7 mouse cellular contexts compared by ENCODE assay signal in the genomic region with DNA sequence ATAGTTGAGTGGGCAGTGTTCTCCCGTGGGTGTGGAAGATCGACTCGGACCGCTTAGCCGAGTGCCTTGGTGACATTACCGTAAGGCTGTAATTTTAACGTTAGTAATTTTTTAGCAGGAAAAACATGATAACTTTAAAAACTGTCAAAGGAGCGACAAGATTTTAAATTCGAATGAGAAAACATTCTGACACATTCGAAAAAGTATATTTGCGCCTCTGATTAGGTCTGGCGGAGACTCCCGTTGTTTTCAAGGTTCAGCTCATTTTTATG. TPM values are rescaled to one million over a fixed set of nuclear protein-coding genes. Genes with fewer than 3 reads are reported as not detected.
A peak's percentile ranks its signal among the peaks of the same experiment; 100 is the strongest.
DNase-seq lines count a peak whose midpoint lies in the region; ATAC-seq and TF ChIP-seq lines count a peak whose summit lies in the region.

No protein-coding gene starts in this region.

- H3K27ac ChIP-seq in forebrain, embryonic 12.5 days, result peak overlapping the region; percentile 85
- H3K27ac ChIP-seq in limb, embryonic 14.5 days (replicated peaks; ENCODE audit: low read depth, low read length), result peak overlapping the region; percentile 86
- H3K27ac ChIP-seq in stomach, embryonic 15.5 days, result peak overlapping the region; percentile 93

- no peak for DNase-seq in limb, embryonic 14.5 days (ENCODE audit: low spot score)
- DNase-seq in yolk sac, embryonic 10.5 days (ENCODE audit: low spot score), result no peak
- no peak for DNase-seq in left cerebral cortex, postnatal 4 days

- WGBS in forebrain, embryonic 12.5 days, result 6% methylated on average over 13 of the region's 13 CpGs
- 4% methylated on average over 13 of the region's 13 CpGs for WGBS in limb, embryonic 14.5 days
- 3% methylated on average over 13 of the region's 13 CpGs for WGBS in stomach, embryonic 15.5 days

- peaks cover 19% of the 10 kb centered on the region for H3K27me3 ChIP-seq in megakaryocyte, embryonic 14.5 days (replicated peaks)
- 0 out of 2 replicates have a peak, but pooled peaks cover 4% of the 10 kb centered on the region for H3K27me3 ChIP-seq in forebrain, embryonic 12.5 days
- H3K27me3 ChIP-seq in limb, embryonic 14.5 days (ENCODE audit: control insufficient read depth, insufficient read depth, low read length), result no peaks in the 10 kb centered on the region
- no peaks in the 10 kb centered on the region for H3K27me3 ChIP-seq in stomach, embryonic 15.5 days (replicated peaks)

- peak overlapping the region; percentile 100 for H3K4me3 ChIP-seq in megakaryocyte, embryonic 14.5 days (replicated peaks)
- peak overlapping the region; percentile 98 for H3K4me3 ChIP-seq in forebrain, embryonic 12.5 days (replicated peaks)
- H3K4me3 ChIP-seq in limb, embryonic 14.5 days (replicated peaks; ENCODE audit: low read length), result peak overlapping the region; percentile 99
- H3K4me3 ChIP-seq in stomach, embryonic 15.5 days (replicated peaks), result peak overlapping the region; percentile 99

- no peak for TF ChIP-seq POLR2A in limb, embryonic 14.5 days (IDR thresholded peaks at IDR 0.05; ENCODE audit: borderline replicate concordance, extremely low read depth, insufficient read depth, insufficient read length)

- no peak for ATAC-seq in megakaryocyte, adult 5-6 weeks (ENCODE audit: poor library complexity, severe bottlenecking)
- no peak for ATAC-seq in forebrain, embryonic 12.5 days (ENCODE audit: low FRiP score)
- ATAC-seq in limb, embryonic 14.5 days (ENCODE audit: low FRiP score, low read depth), result no peak
- no peak for ATAC-seq in stomach, embryonic 15.5 days (ENCODE audit: insufficient read depth, low FRiP score, low read depth)

- no peaks in the 10 kb centered on the region for H3K9me3 ChIP-seq in megakaryocyte, embryonic 14.5 days
- H3K9me3 ChIP-seq in forebrain, embryonic 12.5 days, result no peaks in the 10 kb centered on the region
- H3K9me3 ChIP-seq in limb, embryonic 14.5 days (ENCODE audit: control insufficient read depth, low read length), result no peaks in the 10 kb centered on the region
- H3K9me3 ChIP-seq in stomach, embryonic 15.5 days, result no peaks in the 10 kb centered on the region

- H3K4me1 ChIP-seq in megakaryocyte, embryonic 14.5 days, result peaks cover 46% of the 10 kb centered on the region
- peaks cover 21% of the 10 kb centered on the region for H3K4me1 ChIP-seq in forebrain, embryonic 12.5 days
- H3K4me1 ChIP-seq in limb, embryonic 14.5 days (ENCODE audit: control insufficient read depth, insufficient read depth, low read length), result peaks cover 19% of the 10 kb centered on the region; the same call in 1 of the 2 replicates
- peaks cover 17% of the 10 kb centered on the region; the same call in 1 of the 2 replicates for H3K4me1 ChIP-seq in stomach, embryonic 15.5 days

- peak overlapping the region; percentile 80 for H3K4me2 ChIP-seq in forebrain, embryonic 12.5 days
- H3K4me2 ChIP-seq in limb, embryonic 14.5 days (replicated peaks; ENCODE audit: low read depth, low read length, severe bottlenecking), result peak overlapping the region; percentile 48
- peak overlapping the region; percentile 51 for H3K4me2 ChIP-seq in stomach, embryonic 15.5 days

- H3K36me3 ChIP-seq in megakaryocyte, embryonic 14.5 days (replicated peaks; ENCODE audit: low read length), result peaks cover 17% of the 10 kb centered on the region
- H3K36me3 ChIP-seq in forebrain, embryonic 12.5 days (replicated peaks), result peaks cover 10% of the 10 kb centered on the region
- H3K36me3 ChIP-seq in limb, embryonic 14.5 days (ENCODE audit: control insufficient read depth, insufficient read depth, low read length), result peaks cover 20% of the 10 kb centered on the region
- peaks cover 8% of the 10 kb centered on the region for H3K36me3 ChIP-seq in stomach, embryonic 15.5 days

- peak overlapping the region; percentile 77 for H3K9ac ChIP-seq in forebrain, embryonic 12.5 days
- peak overlapping the region; percentile 77 for H3K9ac ChIP-seq in limb, embryonic 14.5 days (ENCODE audit: low read depth, low read length, severe bottlenecking)
- peak overlapping the region; percentile 53 for H3K9ac ChIP-seq in stomach, embryonic 15.5 days

- intact Hi-C loops in left cerebral cortex, postnatal 4 days (cut with DNase I), result no loop called here

RNA-seq across cellular contexts. Expression of gene Phf13, which starts 0.8 kb away (rescaled TPM):
- 3.9 and 7.9 TPM in 2 replicates for polyA plus RNA-seq in megakaryocyte, embryonic 14.5 days (2012; ENCODE audit: insufficient read depth, low replicate concordance)
- total RNA-seq in megakaryocyte, adult 5-6 weeks (2015), result 3.9 and 5.6 TPM in 2 replicates
- 4.0 and 4.5 TPM in 2 replicates for total RNA-seq in megakaryocyte, adult 5-6 weeks (2017)
- 24.4 and 27.4 TPM in 2 replicates for polyA plus RNA-seq in forebrain, embryonic 12.5 days (2016; fragmentation: Nextera tagmentation; extraction: Ambion mirVana)
- 35.1 and 40.5 TPM in 2 replicates for polyA plus RNA-seq in limb, embryonic 14.5 days (2012; rRNA removed)
- polyA plus RNA-seq in limb, embryonic 14.5 days (2014; fragmentation: Nextera tagmentation; extraction: Ambion mirVana), result 33.7 and 37.1 TPM in 2 replicates
- polyA plus RNA-seq in stomach, embryonic 15.5 days (2015; fragmentation: Nextera tagmentation; extraction: Ambion mirVana), result 22.1 and 23.4 TPM in 2 replicates
- total RNA-seq in left cerebral cortex, postnatal 4 days (2021), result 10 to 100 TPM; 20.6 to 21.2 TPM

RNA-seq across cellular contexts. Expression of gene Thap3, which starts 8.1 kb away (rescaled TPM):
- polyA plus RNA-seq in megakaryocyte, embryonic 14.5 days (2012; ENCODE audit: insufficient read depth, low replicate concordance), result 27.3 and 48.0 TPM in 2 replicates
- total RNA-seq in megakaryocyte, adult 5-6 weeks (2015), result 9.6 and 11.2 TPM in 2 replicates
- total RNA-seq in megakaryocyte, adult 5-6 weeks (2017), result 10.3 and 12.9 TPM in 2 replicates
- polyA plus RNA-seq in forebrain, embryonic 12.5 days (2016; fragmentation: Nextera tagmentation; extraction: Ambion mirVana), result 33.9 and 38.6 TPM in 2 replicates
- 60.6 and 61.6 TPM in 2 replicates for polyA plus RNA-seq in limb, embryonic 14.5 days (2012; rRNA removed)
- polyA plus RNA-seq in limb, embryonic 14.5 days (2014; fragmentation: Nextera tagmentation; extraction: Ambion mirVana), result 36.1 and 37.5 TPM in 2 replicates
- 39.4 and 39.7 TPM in 2 replicates for polyA plus RNA-seq in stomach, embryonic 15.5 days (2015; fragmentation: Nextera tagmentation; extraction: Ambion mirVana)
- 10 to 100 TPM; 29.2 to 33.0 TPM for total RNA-seq in left cerebral cortex, postnatal 4 days (2021)

RNA-seq across cellular contexts. Expression of gene Klhl21, which starts 11.7 kb away (rescaled TPM):
- 4.4 and 7.1 TPM in 2 replicates for polyA plus RNA-seq in megakaryocyte, embryonic 14.5 days (2012; ENCODE audit: insufficient read depth, low replicate concordance)
- 2.6 and 3.8 TPM in 2 replicates for total RNA-seq in megakaryocyte, adult 5-6 weeks (2015)
- total RNA-seq in megakaryocyte, adult 5-6 weeks (2017), result 3.1 and 4.1 TPM in 2 replicates
- 5.3 and 5.5 TPM in 2 replicates for polyA plus RNA-seq in forebrain, embryonic 12.5 days (2016; fragmentation: Nextera tagmentation; extraction: Ambion mirVana)
- polyA plus RNA-seq in limb, embryonic 14.5 days (2012; rRNA removed), result 18.8 and 25.7 TPM in 2 replicates
- 11.0 and 11.1 TPM in 2 replicates for polyA plus RNA-seq in limb, embryonic 14.5 days (2014; fragmentation: Nextera tagmentation; extraction: Ambion mirVana)
- polyA plus RNA-seq in stomach, embryonic 15.5 days (2015; fragmentation: Nextera tagmentation; extraction: Ambion mirVana), result 13.5 and 14.0 TPM in 2 replicates
- 1 to 10 TPM; 6.6 to 7.1 TPM for total RNA-seq in left cerebral cortex, postnatal 4 days (2021)

RNA-seq across cellular contexts. Expression of gene Zbtb48, which starts 30.6 kb away (rescaled TPM):
- polyA plus RNA-seq in megakaryocyte, embryonic 14.5 days (2012; ENCODE audit: insufficient read depth, low replicate concordance), result 3.8 and 4.3 TPM in 2 replicates
- 6.9 and 8.1 TPM in 2 replicates for total RNA-seq in megakaryocyte, adult 5-6 weeks (2015)
- total RNA-seq in megakaryocyte, adult 5-6 weeks (2017), result 3.8 and 8.9 TPM in 2 replicates
- polyA plus RNA-seq in forebrain, embryonic 12.5 days (2016; fragmentation: Nextera tagmentation; extraction: Ambion mirVana), result 23.7 and 24.2 TPM in 2 replicates
- polyA plus RNA-seq in limb, embryonic 14.5 days (2012; rRNA removed), result 31.2 and 41.5 TPM in 2 replicates
- 25.4 and 27.4 TPM in 2 replicates for polyA plus RNA-seq in limb, embryonic 14.5 days (2014; fragmentation: Nextera tagmentation; extraction: Ambion mirVana)
- 16.8 and 17.6 TPM in 2 replicates for polyA plus RNA-seq in stomach, embryonic 15.5 days (2015; fragmentation: Nextera tagmentation; extraction: Ambion mirVana)
- 10 to 100 TPM; 17.4 to 17.6 TPM for total RNA-seq in left cerebral cortex, postnatal 4 days (2021)

RNA-seq across cellular contexts. Expression of gene Tas1r1, which starts 41.5 kb away (rescaled TPM):
- polyA plus RNA-seq in megakaryocyte, embryonic 14.5 days (2012; ENCODE audit: insufficient read depth, low replicate concordance), result 0.34 TPM in 1 of 2 replicates, not detected in the other
- 0.11 and 0.16 TPM in 2 replicates for total RNA-seq in megakaryocyte, adult 5-6 weeks (2015)
- not detected in 2 replicates for total RNA-seq in megakaryocyte, adult 5-6 weeks (2017)
- 0.55 and 0.78 TPM in 2 replicates for polyA plus RNA-seq in forebrain, embryonic 12.5 days (2016; fragmentation: Nextera tagmentation; extraction: Ambion mirVana)
- polyA plus RNA-seq in limb, embryonic 14.5 days (2012; rRNA removed), result 1.0 and 1.7 TPM in 2 replicates
- polyA plus RNA-seq in limb, embryonic 14.5 days (2014; fragmentation: Nextera tagmentation; extraction: Ambion mirVana), result 0.93 and 1.3 TPM in 2 replicates
- polyA plus RNA-seq in stomach, embryonic 15.5 days (2015; fragmentation: Nextera tagmentation; extraction: Ambion mirVana), result 0.28 and 0.31 TPM in 2 replicates
- total RNA-seq in left cerebral cortex, postnatal 4 days (2021), result under 1 TPM; 0.56 to 0.83 TPM
